ENCODE assay signal across 8 mouse cellular contexts in genomic region chr4:43209081-43209579, GRCm38 (mm10). TPM values are rescaled to one million over a fixed set of nuclear protein-coding genes. Genes with fewer than 3 reads are reported as not detected.
DNase-seq lines count a peak whose midpoint lies in the region; ATAC-seq and TF ChIP-seq lines count a peak whose summit lies in the region.

No protein-coding gene starts in this region.

- WGBS in lung, postnatal 0 days, result 8% methylated on average over 8 of the region's 8 CpGs
- WGBS in lung, adult 2 months, result 11% methylated on average over 8 of the region's 8 CpGs
- WGBS in forebrain, embryonic 10.5 days, result 4% methylated on average over 8 of the region's 8 CpGs
- WGBS in hindbrain, embryonic 13.5 days, result 1% methylated on average over 8 of the region's 8 CpGs
- 6% methylated on average over 8 of the region's 8 CpGs for WGBS in limb, embryonic 12.5 days

- no peak overlapping the region for H3K9ac ChIP-seq in lung, postnatal 0 days (replicated peaks; ENCODE audit: low read depth)
- peak overlapping the region; percentile 73 for H3K9ac ChIP-seq in hindbrain, embryonic 13.5 days
- peak overlapping the region; percentile 53 for H3K9ac ChIP-seq in limb, embryonic 12.5 days (replicated peaks)

- no peaks in the 10 kb centered on the region for H3K36me3 ChIP-seq in lung, postnatal 0 days (ENCODE audit: insufficient read depth, low read length)
- no peaks in the 10 kb centered on the region; the same call in 1 of the 2 replicates for H3K36me3 ChIP-seq in forebrain, embryonic 10.5 days (replicated peaks)
- H3K36me3 ChIP-seq in hindbrain, embryonic 13.5 days, result no peaks in the 10 kb centered on the region
- H3K36me3 ChIP-seq in limb, embryonic 12.5 days, result no peaks in the 10 kb centered on the region

- H3K27me3 ChIP-seq in lung, postnatal 0 days (replicated peaks; ENCODE audit: insufficient read depth, low read length), result no peaks in the 10 kb centered on the region
- H3K27me3 ChIP-seq in forebrain, embryonic 10.5 days (ENCODE audit: poor library complexity, severe bottlenecking), result no peaks in the 10 kb centered on the region
- H3K27me3 ChIP-seq in hindbrain, embryonic 13.5 days, result no peaks in the 10 kb centered on the region
- no peaks in the 10 kb centered on the region for H3K27me3 ChIP-seq in limb, embryonic 12.5 days

- H3K4me1 ChIP-seq in lung, postnatal 0 days (ENCODE audit: insufficient read depth, low read depth, low read length), result no peaks in the 10 kb centered on the region
- H3K4me1 ChIP-seq in lung, adult 2 months (ENCODE audit: control insufficient read depth, insufficient read depth, low read length), result no peaks in the 10 kb centered on the region; the same call in 1 of the 2 replicates
- H3K4me1 ChIP-seq in forebrain, embryonic 10.5 days, result peaks cover 28% of the 10 kb centered on the region
- peaks cover 16% of the 10 kb centered on the region for H3K4me1 ChIP-seq in hindbrain, embryonic 13.5 days (replicated peaks)
- H3K4me1 ChIP-seq in limb, embryonic 12.5 days (replicated peaks), result peaks cover 12% of the 10 kb centered on the region

- DNase-seq in lung, postnatal 0 days (ENCODE audit: low spot score), result peak; percentile 55
- no peak for DNase-seq in lung, adult 2 months
- DNase-seq in forebrain, embryonic 10.5 days (ENCODE audit: extremely low spot score, low spot score), result peak; percentile 35
- peak; percentile 87 for DNase-seq in right cerebral cortex, adult 18-20 months
- no peak for DNase-seq in cerebellum, adult 8-10 months
- no peak for DNase-seq in thymus, postnatal 25 days

- no peak for TF ChIP-seq CTCF in lung, postnatal 0 days (IDR thresholded peaks at IDR 0.05)
- TF ChIP-seq CTCF in lung, adult 2 months (IDR thresholded peaks at IDR 0.05; ENCODE audit: insufficient read depth, low read length), result no peak

- ATAC-seq in lung, postnatal 0 days, result peak; percentile 71
- peak; percentile 89 for ATAC-seq in hindbrain, embryonic 13.5 days (ENCODE audit: low FRiP score)
- ATAC-seq in limb, embryonic 12.5 days (ENCODE audit: insufficient number of reproducible peaks, insufficient read depth, low FRiP score, low TSS enrichment, low read depth), result no peak

- TF ChIP-seq POLR2A in lung, adult 2 months (IDR thresholded peaks at IDR 0.05; ENCODE audit: borderline replicate concordance, extremely low read depth, low read depth, low read length), result no peak

- H3K4me3 ChIP-seq in lung, postnatal 0 days (ENCODE audit: low read depth, low read length), result no peak overlapping the region
- no peak overlapping the region for H3K4me3 ChIP-seq in lung, adult 2 months (replicated peaks; ENCODE audit: extremely low read depth, low read depth, low read length)
- peak overlapping the region; percentile 41 for H3K4me3 ChIP-seq in forebrain, embryonic 10.5 days
- peak overlapping the region; percentile 43 for H3K4me3 ChIP-seq in hindbrain, embryonic 13.5 days
- H3K4me3 ChIP-seq in limb, embryonic 12.5 days (replicated peaks), result peak overlapping the region; percentile 34

- no peak overlapping the region for H3K27ac ChIP-seq in lung, postnatal 0 days (ENCODE audit: low read length)
- peak overlapping the region; percentile 84 for H3K27ac ChIP-seq in forebrain, embryonic 10.5 days
- H3K27ac ChIP-seq in hindbrain, embryonic 13.5 days, result peak overlapping the region; percentile 87
- 0 out of 2 replicates have a peak overlapping the region, but pooled peaks have one; percentile 20 for H3K27ac ChIP-seq in limb, embryonic 12.5 days

- 0 out of 2 replicates have a peak overlapping the region, but pooled peaks have one; percentile 11 for H3K4me2 ChIP-seq in lung, postnatal 0 days (replicated peaks; ENCODE audit: low read depth, low read length)
- H3K4me2 ChIP-seq in hindbrain, embryonic 13.5 days, result peak overlapping the region; percentile 64
- H3K4me2 ChIP-seq in limb, embryonic 12.5 days, result peak overlapping the region; percentile 56

- H3K9me3 ChIP-seq in lung, postnatal 0 days (ENCODE audit: low read length), result no peaks in the 10 kb centered on the region
- no peaks in the 10 kb centered on the region for H3K9me3 ChIP-seq in forebrain, embryonic 10.5 days
- H3K9me3 ChIP-seq in hindbrain, embryonic 13.5 days, result no peaks in the 10 kb centered on the region
- H3K9me3 ChIP-seq in limb, embryonic 12.5 days, result no peaks in the 10 kb centered on the region

- no peak for TF ChIP-seq EP300 in lung, postnatal 0 days (IDR thresholded peaks at IDR 0.05)

RNA-seq across cellular contexts. Expression of gene Atp8b5, which starts 57.8 kb away (rescaled TPM):
- 0.14 and 0.21 TPM in 2 replicates for polyA plus RNA-seq in lung, postnatal 0 days (2015; fragmentation: Nextera tagmentation; extraction: Ambion mirVana)
- polyA plus RNA-seq in lung, adult 2 months (2012; rRNA removed), result 0.08 and 0.25 TPM in 2 replicates
- 0.32 and 0.53 TPM in 2 replicates for polyA plus RNA-seq in forebrain, embryonic 10.5 days (2016; fragmentation: Nextera tagmentation; extraction: Ambion mirVana)
- 0.34 and 0.40 TPM in 2 replicates for polyA plus RNA-seq in hindbrain, embryonic 13.5 days (2015; fragmentation: Nextera tagmentation; extraction: Ambion mirVana)
- polyA plus RNA-seq in limb, embryonic 12.5 days (2016; fragmentation: Nextera tagmentation; extraction: Ambion mirVana), result 0.60 and 0.97 TPM in 2 replicates

Comparison
In these comparisons a context has a peak if more than half of its experiments do, and no peak if none do; other contexts are left out.
1. DNase-seq: peak in lung, postnatal 0 days (single experiment), forebrain, embryonic 10.5 days (single experiment) and right cerebral cortex, adult 18-20 months (single experiment); none in lung, adult 2 months (single experiment), cerebellum, adult 8-10 months (single experiment) and thymus, postnatal 25 days (single experiment).
2. H3K4me2 ChIP-seq: peak in every context shown above with its lines; median percentile 64 in hindbrain, embryonic 13.5 days; 56 in limb, embryonic 12.5 days; 11 in lung, postnatal 0 days.
3. H3K4me3 ChIP-seq: peak in forebrain, embryonic 10.5 days (single experiment), hindbrain, embryonic 13.5 days (single experiment) and limb, embryonic 12.5 days (single experiment); none in lung, postnatal 0 days (single experiment) and lung, adult 2 months (single experiment).